Mouse (Mus musculus): ENCODE measurements at regions not wholly inside any gene's neighbourhood (a gene's known extent, or its start where the extent isn't known, plus 50 kb on each side); places are given as distances from the start of the nearest gene placed in this dataset.

DNA sequence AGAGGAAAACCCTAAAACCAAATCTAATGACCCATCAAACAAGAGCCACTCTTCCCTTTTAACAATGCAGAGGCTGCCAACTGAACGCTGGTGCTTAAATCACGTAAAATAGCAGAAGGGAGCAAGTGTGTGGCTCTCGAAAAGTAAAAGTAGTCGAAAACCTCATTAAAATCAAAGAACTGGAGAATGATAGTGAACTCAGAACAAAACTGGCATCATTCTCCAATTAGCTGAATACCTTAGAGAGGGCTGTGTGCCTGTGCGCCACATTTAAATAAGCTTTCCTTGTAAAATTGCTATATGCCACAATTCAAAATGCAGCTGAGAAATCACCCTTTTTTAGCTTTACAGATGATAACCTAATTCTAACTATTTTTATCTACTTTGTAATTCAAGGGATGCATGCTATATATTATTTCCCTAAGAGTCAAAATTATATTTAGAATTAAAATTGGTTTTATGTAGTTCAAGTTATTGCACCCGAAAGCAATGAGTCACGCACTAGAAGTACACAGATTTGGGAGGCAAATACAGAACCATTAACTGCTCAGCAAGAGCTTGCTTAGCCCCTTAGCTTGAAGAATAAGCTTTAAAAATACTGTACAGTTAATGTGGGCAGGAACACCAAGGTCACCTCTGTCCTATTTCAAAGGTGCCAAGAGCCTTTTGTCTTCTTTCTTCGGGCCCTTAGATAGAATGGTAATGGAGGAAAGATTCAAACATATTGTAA is 327.4 kb upstream of the Cited2 start:
- no peak for ATAC-seq (ENCODE audit: insufficient number of reproducible peaks, low FRiP score, low TSS enrichment)

DNA sequence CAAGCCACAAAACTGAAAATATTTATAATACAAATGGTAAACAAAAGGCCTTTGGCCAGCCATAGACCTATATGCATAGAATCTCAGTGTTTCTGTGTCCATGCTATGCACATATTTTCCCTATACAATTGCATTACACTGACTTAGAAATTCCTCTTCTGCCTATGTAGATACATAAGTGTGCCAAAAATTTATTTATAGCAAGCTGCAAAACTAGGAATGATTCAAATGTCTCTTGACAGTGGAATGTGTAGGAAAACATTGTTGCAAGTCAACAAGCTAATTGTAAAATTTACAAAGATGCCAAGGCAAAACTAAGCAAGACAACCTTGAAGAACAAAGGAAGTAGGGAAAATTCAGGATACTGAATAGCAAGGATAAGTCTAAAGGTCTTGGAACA is 319.1 kb upstream of the Cited2 start:
- ATAC-seq (ENCODE audit: insufficient number of reproducible peaks, low FRiP score, low TSS enrichment): no peak

DNA sequence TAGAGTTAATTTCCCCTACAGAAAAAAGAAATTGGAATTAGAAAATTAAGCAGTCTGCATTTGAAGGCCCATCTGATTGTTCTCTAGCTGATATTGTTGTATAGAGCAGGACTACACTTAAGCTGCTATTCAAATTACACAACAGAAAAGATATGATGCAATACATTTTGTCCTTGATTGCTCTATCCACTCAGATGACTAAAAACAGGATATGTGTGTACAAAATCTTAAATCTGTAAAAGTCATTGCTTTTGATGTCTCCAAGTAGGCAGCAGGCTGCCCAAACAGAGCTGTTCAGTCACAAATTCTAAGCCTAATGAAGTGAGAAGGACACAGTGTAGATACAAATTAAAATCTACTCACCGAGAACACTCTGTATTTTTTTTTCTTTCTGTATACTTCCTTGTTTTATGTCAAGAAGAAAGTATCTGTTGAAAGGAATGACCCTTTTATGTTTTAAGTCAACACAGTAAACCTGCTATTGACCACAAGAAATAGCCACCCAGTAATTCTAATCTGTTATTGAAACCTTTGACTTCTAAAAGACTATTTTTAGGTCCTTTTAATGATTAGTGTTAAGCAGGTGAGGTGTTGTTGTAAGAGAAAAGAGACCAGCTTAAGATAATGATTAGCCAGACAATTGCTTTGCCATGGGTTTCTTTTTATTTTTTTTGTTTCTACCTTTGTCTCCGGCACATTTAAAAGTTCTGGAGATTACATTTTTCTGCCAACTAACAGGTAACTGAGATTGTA is 315.0 kb upstream of the Cited2 start:
- ATAC-seq (ENCODE audit: insufficient number of reproducible peaks, low FRiP score, low TSS enrichment): no peak

DNA sequence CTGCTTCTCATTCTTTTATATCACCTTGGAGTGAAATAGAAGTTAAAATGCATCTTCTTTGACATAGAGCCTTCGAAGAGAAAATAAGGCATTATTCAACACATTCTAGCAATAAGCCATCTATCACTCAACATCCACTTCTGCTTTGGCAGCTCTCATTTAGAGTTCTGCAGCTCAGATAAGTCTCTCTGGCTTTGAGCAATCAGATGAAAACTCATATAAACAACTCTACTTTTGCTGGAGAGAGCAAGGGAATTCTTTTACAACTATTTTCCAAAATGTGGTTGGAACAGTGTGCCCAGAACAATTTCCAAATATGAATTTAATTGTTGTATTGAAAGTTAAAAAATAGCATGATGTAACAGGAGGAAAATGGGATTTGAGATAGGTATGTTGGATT is 314.2 kb upstream of the Cited2 start:
- ATAC-seq (ENCODE audit: insufficient number of reproducible peaks, low FRiP score, low TSS enrichment): no peak

DNA sequence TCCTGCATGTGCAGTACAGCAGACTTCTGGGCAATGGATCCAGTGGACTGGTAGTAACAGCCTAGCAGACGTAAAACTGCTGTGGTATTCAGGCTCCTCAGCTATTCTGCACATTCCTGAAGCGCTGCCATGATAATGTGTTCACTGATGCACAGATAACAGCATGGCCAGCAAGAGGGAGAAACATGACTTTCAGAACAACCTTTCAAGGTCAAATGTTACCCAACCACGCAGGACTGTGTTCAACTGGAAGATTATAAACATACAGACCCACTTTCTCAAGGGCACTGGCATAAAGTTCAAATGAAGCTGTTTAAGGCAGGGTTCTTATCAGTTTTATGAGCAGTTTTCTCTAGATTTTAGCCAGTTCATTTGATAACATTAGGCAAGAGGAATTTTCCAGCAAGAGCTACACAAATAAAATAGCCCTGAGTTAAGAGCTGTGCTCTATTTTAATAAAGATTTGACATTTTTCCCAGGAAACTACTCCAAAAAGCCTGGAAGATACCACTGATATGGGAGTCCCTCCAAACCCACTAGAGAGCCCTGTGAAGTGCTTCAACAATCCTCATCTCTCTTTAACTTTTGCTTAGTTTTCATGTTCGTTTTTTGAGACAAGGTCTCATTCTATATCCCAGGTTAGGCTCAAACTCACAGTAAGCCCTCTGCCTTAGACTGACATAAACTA is 311.6 kb upstream of the Cited2 start:
- no peak for ATAC-seq (ENCODE audit: insufficient number of reproducible peaks, low FRiP score, low TSS enrichment)

DNA sequence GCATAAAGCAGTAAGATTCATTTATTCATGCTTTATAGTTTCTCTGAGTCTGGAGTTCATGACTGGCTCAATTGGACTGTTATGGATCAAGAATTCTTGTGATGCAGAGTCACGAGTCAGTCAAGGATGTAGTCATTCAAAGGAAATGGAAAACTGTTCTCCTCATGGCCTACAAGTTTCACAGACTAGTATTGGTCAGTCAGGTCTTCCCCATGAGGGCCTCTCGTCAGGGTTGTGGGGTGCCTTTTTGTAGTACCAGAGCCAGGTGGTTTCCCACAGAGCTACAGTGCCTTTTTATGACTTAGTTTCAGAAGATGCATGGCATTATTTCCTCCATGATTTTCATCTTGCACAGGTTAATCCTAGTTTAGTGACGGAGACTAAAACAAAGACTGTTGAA is 307.9 kb upstream of the Cited2 start:
- no peak for ATAC-seq (ENCODE audit: insufficient number of reproducible peaks, low FRiP score, low TSS enrichment)

DNA sequence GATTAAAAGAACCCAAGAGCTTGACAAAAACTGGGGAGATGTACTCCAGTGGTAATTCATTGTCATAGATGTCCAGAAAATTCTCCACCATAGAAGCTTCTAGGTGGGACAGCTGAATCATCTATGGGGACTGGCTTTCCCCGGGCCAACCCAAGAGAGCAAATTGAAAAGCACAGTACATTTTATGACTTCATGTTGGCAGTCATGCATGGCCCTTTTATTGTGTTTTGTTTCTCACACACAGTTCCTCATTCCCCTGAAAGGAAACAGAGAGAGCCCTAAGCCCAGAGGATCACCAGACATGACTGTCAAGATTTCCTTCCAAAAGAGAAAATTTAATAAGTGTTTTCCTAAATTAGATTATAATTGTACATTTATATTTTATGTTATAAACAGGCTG is 306.9 kb upstream of the Cited2 start:
- no peak for ATAC-seq (ENCODE audit: insufficient number of reproducible peaks, low FRiP score, low TSS enrichment)

DNA sequence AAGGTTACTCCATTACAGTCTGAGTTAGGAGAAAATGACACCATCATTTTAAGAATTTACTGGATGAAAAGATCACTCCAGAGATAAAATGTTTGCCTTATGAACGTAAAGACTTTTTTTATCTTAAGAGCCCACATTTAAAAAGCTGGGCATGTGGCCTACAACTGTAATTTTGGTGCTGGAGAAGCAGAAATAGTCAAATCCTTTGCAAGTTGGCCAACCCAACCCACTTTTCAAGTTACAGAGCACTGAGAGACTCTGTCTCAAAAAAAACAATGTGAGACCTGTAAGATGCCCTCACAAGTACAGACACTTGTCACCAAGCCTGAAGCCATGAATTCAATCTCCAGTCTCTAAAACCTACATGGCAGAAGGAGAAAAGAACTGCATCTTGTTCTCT is 305.6 kb upstream of the Cited2 start:
- no peak for ATAC-seq (ENCODE audit: insufficient number of reproducible peaks, low FRiP score, low TSS enrichment)

DNA sequence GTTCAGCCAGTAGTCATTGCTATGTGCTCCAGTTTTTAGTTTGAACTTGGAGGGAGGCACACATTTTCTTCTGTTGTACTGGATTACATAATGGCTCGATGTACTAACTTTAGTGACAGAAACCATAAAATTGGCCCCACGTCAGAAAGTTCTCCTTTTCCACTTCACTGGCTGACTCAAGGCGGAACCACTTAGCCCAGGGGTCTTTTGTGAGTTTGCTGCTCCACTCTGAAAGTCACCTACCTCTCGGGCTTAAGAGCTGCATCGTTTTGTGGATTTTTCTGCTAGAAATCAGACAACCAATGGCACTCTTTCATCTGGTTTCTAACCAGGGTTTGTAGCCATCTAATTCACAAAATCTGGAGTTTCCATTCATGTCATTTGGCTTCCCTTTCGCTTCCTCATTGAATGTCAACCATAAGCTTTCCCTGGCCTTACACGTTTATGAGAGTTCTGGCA is 304.8 kb upstream of the Cited2 start:
- ATAC-seq (ENCODE audit: insufficient number of reproducible peaks, low FRiP score, low TSS enrichment): no peak

DNA sequence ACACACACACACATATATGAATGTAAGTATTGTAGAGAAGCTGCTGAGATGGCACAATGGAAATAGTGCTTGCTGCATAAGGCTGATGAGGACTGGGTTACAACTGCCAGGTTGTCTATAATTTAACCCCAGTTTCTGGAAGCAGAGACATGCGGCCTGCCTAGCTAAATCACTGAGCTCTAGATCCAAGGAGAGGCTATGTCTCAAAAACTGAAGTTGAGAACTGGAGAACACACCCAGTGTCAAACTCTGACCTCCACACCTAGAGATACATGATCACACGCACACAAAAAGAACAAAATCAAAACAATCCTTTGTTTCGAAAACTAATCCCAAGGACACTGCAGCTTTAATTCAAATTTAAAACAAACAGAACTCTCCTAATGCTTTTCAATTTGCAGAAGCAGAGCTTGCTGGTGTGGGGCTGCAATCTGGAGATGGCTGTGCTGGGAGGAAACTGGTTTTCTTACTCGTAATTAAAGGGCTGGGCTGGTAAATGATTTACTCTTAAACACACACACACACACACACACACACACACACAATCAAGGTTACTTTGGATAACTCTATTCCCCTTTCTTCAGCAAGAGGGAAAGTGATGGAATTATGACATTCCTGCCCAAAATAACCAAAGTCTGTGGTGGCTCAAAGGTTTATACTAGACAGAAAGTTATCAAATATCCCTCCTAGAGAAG is 299.3 kb upstream of the Cited2 start:
- no peak for ATAC-seq (ENCODE audit: insufficient number of reproducible peaks, low FRiP score, low TSS enrichment)

DNA sequence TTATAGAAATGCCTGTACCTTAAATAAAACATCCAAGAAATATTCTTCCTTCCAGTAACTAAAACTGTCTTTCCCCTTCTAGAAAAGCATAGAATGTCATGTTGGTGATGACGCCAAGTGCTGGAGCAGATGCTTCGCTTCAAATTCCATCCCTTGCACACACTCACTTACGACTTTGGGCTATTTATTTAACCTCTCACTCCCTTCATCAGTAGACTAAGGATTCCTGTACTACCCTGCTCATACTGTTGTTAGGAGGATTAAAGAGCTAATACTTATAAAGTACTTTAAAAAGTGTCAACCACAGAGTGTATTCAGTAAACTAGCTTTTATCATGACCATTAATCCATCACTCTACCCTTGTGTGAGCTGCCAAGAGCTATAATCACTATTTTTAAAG is 296.8 kb upstream of the Cited2 start:
- ATAC-seq (ENCODE audit: insufficient number of reproducible peaks, low FRiP score, low TSS enrichment): no peak

DNA sequence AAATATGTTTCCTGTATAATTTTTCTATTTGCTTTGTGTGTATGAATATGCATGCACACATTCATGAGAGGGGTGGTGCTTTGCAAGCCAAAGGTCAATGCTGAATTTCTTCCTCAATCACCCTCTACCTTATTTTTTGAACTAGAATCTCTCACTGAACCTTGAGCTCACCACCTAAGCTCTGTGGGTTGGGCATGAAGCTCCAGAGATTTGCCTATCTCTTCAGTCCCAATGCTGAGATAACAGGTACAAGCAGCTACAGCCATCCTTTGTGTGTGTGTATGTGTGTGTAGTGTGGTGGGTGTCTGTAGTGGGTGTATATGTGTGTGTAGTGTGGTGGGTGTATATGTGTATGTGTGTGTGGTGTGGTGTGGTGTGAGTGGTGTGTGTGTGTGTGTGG is 295.7 kb upstream of the Cited2 start:
- ATAC-seq (ENCODE audit: insufficient number of reproducible peaks, low FRiP score, low TSS enrichment): no peak

DNA sequence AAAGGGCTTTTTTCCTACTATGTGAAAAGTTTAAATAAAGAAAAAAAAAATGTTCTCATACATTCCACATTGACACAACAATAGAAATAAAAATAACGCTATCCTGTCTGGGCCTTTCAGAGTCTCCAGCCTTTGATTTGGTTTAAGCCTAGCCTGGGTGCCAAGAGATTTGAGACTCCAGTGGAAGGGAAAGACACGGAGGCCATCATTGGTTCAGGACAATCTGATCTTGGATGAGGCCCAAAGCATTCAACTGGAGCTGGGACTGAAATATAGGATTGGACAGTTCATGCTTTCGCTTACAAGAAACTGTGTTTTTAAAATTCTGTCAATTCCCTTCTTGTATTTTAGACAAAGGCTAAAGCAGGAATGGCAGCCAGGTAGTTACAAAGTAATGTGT is 294.7 kb upstream of the Cited2 start:
- ATAC-seq (ENCODE audit: insufficient number of reproducible peaks, low FRiP score, low TSS enrichment): no peak

DNA sequence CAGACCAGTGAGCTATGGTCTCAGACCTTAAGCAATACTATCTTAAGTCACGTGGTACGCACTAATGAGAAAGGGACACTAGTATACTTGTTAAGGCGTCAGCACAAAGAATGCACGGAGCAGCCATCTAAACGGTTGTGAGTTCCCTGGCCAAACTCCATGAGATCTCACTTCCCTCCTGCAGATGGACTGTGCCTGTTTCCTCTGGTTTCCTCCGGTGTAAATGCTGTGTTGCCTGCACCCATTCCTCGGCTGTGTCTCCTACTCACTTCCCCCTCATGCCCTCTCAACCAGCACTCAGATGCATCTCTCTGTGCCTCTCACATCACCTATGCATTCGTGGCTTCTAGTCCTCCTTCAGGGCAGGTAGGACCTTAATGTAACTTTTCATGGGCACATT is 291.9 kb upstream of the Cited2 start:
- ATAC-seq (ENCODE audit: insufficient number of reproducible peaks, low FRiP score, low TSS enrichment): no peak

DNA sequence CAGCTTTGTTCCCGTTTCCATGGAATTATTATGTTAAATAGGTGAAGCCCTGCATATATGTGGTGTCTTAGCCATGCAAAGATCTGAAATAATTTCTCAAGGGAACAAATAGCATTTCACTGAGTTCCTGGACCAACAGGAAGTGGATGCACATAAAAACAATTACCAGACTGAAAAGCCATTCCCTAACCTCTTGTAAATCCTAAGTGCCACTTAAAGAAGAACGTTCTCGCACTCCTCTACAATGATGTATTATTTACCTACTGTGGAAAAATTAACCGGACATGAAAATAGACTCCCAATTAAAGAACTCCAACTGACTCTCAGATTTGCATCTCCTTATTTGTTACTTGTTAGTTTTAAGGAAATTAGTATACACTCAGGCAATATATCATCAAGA is 288.9 kb upstream of the Cited2 start:
- no peak for ATAC-seq (ENCODE audit: insufficient number of reproducible peaks, low FRiP score, low TSS enrichment)

DNA sequence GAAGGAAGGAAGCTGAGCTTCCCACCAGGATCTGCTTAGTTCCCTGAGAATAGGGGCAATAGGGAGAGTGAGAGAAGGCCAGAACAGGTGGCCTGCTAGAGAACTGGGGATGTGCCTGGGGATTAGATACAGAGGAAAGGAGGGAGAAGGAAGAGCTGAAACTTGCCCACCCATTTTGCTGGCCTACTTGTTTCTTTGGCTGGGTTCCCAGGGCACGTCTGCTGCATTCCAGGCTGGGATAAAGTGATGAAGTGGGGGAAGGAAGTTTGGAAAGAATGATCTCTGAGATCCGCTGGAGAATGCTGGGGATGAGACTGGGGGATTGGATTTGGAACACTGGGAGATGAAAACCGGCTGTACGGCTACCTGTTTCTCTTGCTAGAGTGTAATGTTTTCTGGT is 272.8 kb upstream of the Cited2 start:
- no peak for ATAC-seq (ENCODE audit: insufficient number of reproducible peaks, low FRiP score, low TSS enrichment)

DNA sequence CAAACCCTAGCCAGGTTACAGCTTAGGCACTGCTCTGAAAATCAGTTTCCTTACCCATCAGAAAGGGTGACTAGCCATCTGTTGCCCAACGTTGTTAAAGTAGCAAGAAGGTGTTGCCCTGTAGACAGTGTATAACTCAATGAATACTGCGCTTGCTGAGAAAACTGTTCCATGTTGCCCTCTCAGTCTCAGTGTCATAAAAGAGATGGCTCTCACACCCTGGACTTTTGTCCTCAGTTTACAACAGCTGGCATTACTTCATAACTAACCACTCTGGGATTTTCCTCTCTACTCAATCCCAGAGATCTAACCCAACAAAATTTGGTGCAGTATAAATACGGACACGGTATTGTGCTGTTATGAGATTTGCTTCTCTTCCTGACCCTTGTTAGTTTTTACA is 252.1 kb upstream of the Cited2 start:
- ATAC-seq (ENCODE audit: insufficient number of reproducible peaks, low FRiP score, low TSS enrichment): no peak

DNA sequence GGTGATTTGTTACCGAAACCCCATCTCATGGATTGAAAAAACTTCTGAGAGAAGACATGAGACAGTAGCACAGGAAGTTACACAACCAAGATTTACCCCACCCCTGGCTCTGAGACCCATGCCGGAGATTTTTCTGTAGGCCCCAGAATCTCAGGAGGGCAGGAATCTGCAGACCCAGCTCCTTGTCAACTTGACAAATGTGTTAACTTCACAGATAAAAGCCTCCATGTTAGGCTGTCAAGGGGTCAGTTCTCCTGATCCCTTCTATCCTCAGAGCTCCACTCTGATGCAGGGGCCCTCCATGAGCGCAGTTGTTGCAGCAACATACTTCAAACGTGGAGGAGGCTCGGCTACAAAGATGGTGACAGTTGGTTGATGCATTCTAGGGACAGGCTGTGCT is 250.5 kb upstream of the Cited2 start:
- ATAC-seq (ENCODE audit: insufficient number of reproducible peaks, low FRiP score, low TSS enrichment): no peak

DNA sequence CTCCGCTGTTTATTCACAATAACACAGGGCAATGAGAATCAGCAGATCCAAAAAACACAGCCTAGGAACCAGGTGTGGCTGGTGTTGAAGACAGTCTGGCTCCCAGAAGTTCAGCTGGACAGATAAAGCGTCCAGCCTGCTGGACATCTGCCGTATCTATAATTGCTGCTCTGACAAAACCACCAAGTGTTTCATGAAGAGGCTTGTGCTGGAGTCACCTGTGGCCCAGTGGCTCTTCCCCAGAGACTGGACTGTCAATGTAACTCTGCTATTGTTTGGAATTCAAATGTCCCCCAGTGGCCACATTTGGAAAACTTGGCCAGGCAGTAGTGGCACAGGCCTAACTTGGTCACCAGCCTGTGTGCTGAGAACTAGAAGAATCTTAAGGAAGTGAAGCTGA is 247.0 kb upstream of the Cited2 start:
- no peak for ATAC-seq (ENCODE audit: insufficient number of reproducible peaks, low FRiP score, low TSS enrichment)

DNA sequence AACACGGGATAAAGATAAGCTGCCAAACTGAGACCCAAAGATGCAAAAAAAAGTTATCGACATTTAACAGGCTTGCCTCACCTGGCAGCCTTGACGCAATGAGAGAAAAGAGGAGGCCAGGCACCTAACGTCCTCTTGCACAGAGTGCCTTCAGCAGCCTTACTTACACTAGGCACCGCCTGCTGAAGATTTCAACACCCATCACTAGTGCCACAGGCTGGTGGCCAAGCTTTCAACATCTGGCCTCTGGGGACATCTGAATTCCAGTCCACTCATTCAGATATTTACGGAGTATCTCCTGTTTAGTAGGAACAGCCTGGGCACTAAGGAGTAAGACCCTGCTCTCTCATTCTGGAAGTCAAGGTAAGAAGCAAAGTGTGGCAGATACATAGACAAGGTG is 246.3 kb upstream of the Cited2 start:
- ATAC-seq (ENCODE audit: insufficient number of reproducible peaks, low FRiP score, low TSS enrichment): no peak
